Mouse (Mus musculus) stomach, embryonic 14.5 days (tissue): ENCODE data around the gene Rabac1. TPM values are rescaled to one million over a fixed set of nuclear protein-coding genes. Genes with fewer than 3 reads are reported as not detected.
A peak's percentile ranks its signal among the peaks of the same experiment; 100 is the strongest.

Source experiments
- ATAC-seq: fragments of 200-750 bp; cut with Nextera tagmentation; 2 replicates; pipeline ENCODE4 v1.8.0; 2017; ENCODE audit warnings: low read depth, moderate TSS enrichment; ENCODE audit not compliant: insufficient number of reproducible peaks, insufficient read depth, low FRiP score
- H3K27ac ChIP-seq: fragments of 300-500 bp; sonication (generic); 2 replicates; pipeline ENCODE4 v1.5.1; 2014; ENCODE audit warnings: mild to moderate bottlenecking, low read length, moderate library complexity, mixed read lengths
- H3K27me3 ChIP-seq: fragments of 300-500 bp; sonication (generic); 2 replicates; pipeline ENCODE4 v1.6.1; 2014; ENCODE audit warnings: low read length, control low read depth, mixed read lengths; ENCODE audit not compliant: control insufficient read depth, insufficient read depth
- H3K36me3 ChIP-seq: fragments of 300-500 bp; sonication (generic); 2 replicates; pipeline ENCODE4 v1.6.1; 2014; ENCODE audit warnings: mild to moderate bottlenecking, control low read depth, low read length, moderate library complexity, mixed read lengths; ENCODE audit not compliant: control insufficient read depth, insufficient read depth
- H3K4me1 ChIP-seq: fragments of 300-500 bp; sonication (generic); 2 replicates; pipeline ENCODE4 v1.6.1; 2014; ENCODE audit warnings: low read length, control low read depth, mixed read lengths; ENCODE audit not compliant: control insufficient read depth, insufficient read depth
- H3K4me2 ChIP-seq: fragments of 300-500 bp; sonication (generic); replicated peaks from 2 replicates; pipeline ENCODE4 v1.6.1; 2014; ENCODE audit warnings: low read depth, low read length, control low read depth
- H3K4me3 ChIP-seq: fragments of 300-500 bp; sonication (generic); 2 replicates; pipeline ENCODE4 v1.5.1; 2014; ENCODE audit warnings: low read depth, low read length, control low read depth
- H3K9ac ChIP-seq: fragments of 300-500 bp; sonication (generic); replicated peaks from 2 replicates; pipeline ENCODE4 v1.6.1; 2014; ENCODE audit warnings: low read depth, mild to moderate bottlenecking, control low read depth, low read length, moderate library complexity, mixed read lengths
- H3K9me3 ChIP-seq: fragments of 300-500 bp; sonication (generic); 2 replicates; pipeline ENCODE4 v1.6.1; 2016; ENCODE audit warnings: low read depth, low read length, control low read depth; ENCODE audit not compliant: control insufficient read depth
- WGBS: fragments of 180-500 bp; shearing (Covaris S2); extraction: QIAGEN DNeasy Blood & Tissue Kit; methylation state at CpG from one replicate; pipeline ENCODE4 v1.1.7; 2014; 5-methylcytosine and 5-hydroxymethylcytosine counted together
- polyA plus RNA-seq: library from polyadenylated mRNA; unstranded; fragments of >200 nt; fragmentation: Nextera tagmentation; extraction: Ambion mirVana; gene quantifications from 2 replicates; pipeline ENCODE4 v1.2.1, GENCODE M21; 2014

Gene Rabac1
- polyA plus RNA-seq, 1 experiment from 2014 or later: 198 TPM

DNA sequence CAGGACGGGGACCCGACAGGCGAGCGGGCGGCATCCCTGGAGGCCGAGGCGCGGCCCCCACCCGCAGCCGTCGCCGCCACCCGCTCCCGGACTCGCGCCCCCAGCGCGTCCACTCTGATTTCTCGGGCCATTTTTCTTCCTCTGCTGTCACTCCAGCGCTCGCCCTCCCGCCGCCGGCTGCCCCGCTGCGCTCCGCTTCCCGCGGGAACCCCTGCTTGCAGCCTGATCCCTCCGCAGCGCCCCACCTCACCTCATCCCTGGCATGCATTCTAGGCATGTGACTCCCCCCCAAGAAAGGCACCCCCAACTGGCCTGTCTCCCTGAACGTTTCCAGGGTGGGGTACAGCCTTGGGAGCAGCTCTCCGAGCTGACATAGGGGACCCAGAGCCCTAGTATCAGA lies 17.3 kb downstream of the Rabac1 start:
- Histone ChIP-seq H3K4me2 (peak overlapping the region; percentile 64), H3K36me3 (no peaks in the 10 kb centered on the region), H3K27ac (no peak overlapping the region), H3K9ac (no peak overlapping the region), H3K9me3 (no peaks in the 10 kb centered on the region), H3K4me3 (peak overlapping the region; percentile 36), H3K27me3 (peaks cover 48% of the 10 kb centered on the region), H3K4me1 (peaks cover 10% of the 10 kb centered on the region; the same call in 1 of the 2 replicates)
- 7% methylated on average over 19 of the region's 33 CpGs for WGBS
- no peak for ATAC-seq

DNA sequence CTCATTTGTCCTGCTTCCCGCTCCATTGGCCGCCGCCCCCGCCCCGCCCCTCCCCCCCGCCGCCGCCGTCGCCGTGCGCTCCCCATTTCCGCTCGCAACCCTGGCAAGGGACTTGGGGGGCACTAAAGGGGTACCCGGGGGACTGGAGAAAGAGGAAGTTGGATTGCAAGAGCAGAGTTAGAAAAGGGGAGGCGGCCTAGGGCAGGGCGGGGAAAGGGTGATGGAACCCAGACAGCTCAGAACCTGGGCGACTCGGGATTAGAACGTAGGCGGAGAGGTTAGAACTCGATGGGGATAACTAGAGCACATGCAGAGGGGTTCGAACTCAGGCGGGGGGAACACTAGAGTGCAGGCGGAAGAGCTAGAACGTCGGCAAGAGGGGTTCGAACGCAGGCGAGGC lies 18.1 kb downstream of the Rabac1 start:
- Histone ChIP-seq H3K9me3 (no peaks in the 10 kb centered on the region), H3K4me3 (peak overlapping the region; percentile 36), H3K27ac (no peak overlapping the region), H3K4me2 (peak overlapping the region; percentile 64), H3K4me1 (peaks cover 10% of the 10 kb centered on the region; the same call in 1 of the 2 replicates), H3K36me3 (no peaks in the 10 kb centered on the region), H3K9ac (peak overlapping the region; percentile 28; the same call in 1 of the 2 replicates), H3K27me3 (peaks cover 56% of the 10 kb centered on the region)
- WGBS: 2% methylated on average over 30 of the region's 30 CpGs
- no peak for ATAC-seq

DNA sequence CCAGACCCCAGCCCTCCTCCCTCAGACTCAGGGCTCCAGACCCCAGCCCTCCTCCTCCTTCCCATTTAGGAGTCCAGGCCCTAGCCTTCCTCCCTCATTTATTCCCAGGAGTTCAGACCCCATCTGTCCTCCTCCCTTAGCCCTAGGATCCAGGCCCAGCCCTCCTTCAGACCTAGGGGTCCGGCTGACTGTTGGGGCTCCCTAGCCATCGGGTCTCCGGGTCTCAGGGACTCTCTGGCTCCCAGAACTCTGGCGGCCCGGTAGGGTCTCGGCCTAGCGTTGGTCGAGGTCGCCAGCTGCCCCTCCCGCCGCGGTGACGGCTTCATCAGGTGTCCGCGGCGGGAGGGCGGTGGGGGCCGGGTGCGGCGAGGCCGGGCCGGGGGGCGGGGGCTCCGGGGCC lies 18.6 kb downstream of the Rabac1 start:
- Histone ChIP-seq H3K9me3 (no peaks in the 10 kb centered on the region), H3K4me2 (peak overlapping the region; percentile 64), H3K27ac (no peak overlapping the region), H3K4me1 (peaks cover 10% of the 10 kb centered on the region; the same call in 1 of the 2 replicates), H3K9ac (peak overlapping the region; percentile 28; the same call in 1 of the 2 replicates), H3K4me3 (peak overlapping the region; percentile 36), H3K27me3 (peaks cover 59% of the 10 kb centered on the region), H3K36me3 (no peaks in the 10 kb centered on the region)
- ATAC-seq: no peak
- WGBS: under 1% methylated on average over 24 of the region's 24 CpGs

GRCm38 (mm10) chr7:24949958-24950623 lies 22.5 kb downstream of the Rabac1 start:
- 1% methylated on average over 8 of the region's 8 CpGs for WGBS
- H3K27ac ChIP-seq: no peak overlapping the region
- no peaks in the 10 kb centered on the region for H3K36me3 ChIP-seq
- no peak overlapping the region for H3K4me2 ChIP-seq
- no peak overlapping the region for H3K4me3 ChIP-seq
- H3K9ac ChIP-seq: no peak overlapping the region
- peaks cover 10% of the 10 kb centered on the region; the same call in 1 of the 2 replicates for H3K4me1 ChIP-seq
- ATAC-seq: peak; percentile 46; the same call in 1 of the 2 replicates
- peaks cover 85% of the 10 kb centered on the region for H3K27me3 ChIP-seq
- no peaks in the 10 kb centered on the region for H3K9me3 ChIP-seq

DNA sequence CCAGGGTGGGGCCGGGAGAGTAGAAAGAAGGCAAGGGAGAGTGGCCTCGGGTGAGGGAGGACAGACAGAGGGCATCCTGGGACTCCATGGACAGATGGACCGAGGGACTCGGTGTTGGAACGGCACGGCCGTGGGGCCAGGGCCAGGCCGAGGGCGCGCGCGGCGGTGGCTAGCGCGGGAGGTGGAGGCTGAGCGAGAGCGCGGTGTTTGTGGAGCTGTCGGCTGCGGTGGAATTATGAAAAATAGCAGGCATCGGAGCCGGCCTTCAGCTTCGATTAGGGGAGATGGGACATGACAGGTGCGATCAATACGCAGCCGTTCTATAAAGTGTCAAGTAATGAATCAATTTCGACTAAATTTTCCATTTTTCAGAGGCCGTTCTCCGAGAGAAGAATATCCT lies 23.8 kb downstream of the Rabac1 start:
- no peak overlapping the region for H3K27ac ChIP-seq
- H3K4me1 ChIP-seq: no peaks in the 10 kb centered on the region
- ATAC-seq: no peak
- 2% methylated on average over 29 of the region's 29 CpGs for WGBS
- no peak overlapping the region for H3K4me2 ChIP-seq
- no peaks in the 10 kb centered on the region for H3K36me3 ChIP-seq
- peaks cover 83% of the 10 kb centered on the region for H3K27me3 ChIP-seq
- no peak overlapping the region for H3K4me3 ChIP-seq
- no peak overlapping the region for H3K9ac ChIP-seq
- H3K9me3 ChIP-seq: no peaks in the 10 kb centered on the region

- no peaks in the 10 kb centered on the region for H3K4me1 ChIP-seq
- no peak overlapping the region for H3K27ac ChIP-seq
- H3K36me3 ChIP-seq: no peaks in the 10 kb centered on the region
- peaks cover 88% of the 10 kb centered on the region for H3K27me3 ChIP-seq
- no peak for ATAC-seq
- WGBS: 5% methylated on average over 7 of the region's 7 CpGs
- no peak overlapping the region for H3K9ac ChIP-seq
- no peaks in the 10 kb centered on the region for H3K9me3 ChIP-seq
- no peak overlapping the region for H3K4me2 ChIP-seq
- H3K4me3 ChIP-seq: no peak overlapping the region
These were observed 25.1 kb downstream of the Rabac1 start for GRCm38 (mm10) chr7:24947316-24948048.

GRCm38 (mm10) chr7:24944257-24944950 lies 28.1 kb downstream of the Rabac1 start, which contains the start of gene Gm4881:
Gene Gm4881 (minus strand): TSS chr7:24944494.
- H3K4me1 ChIP-seq: no peaks in the 10 kb centered on the region
- no peak within 1 kb of the TSS for H3K9ac ChIP-seq
- H3K4me2 ChIP-seq: peak within 1 kb of the TSS; percentile 67
- H3K36me3 ChIP-seq: no peaks in the 10 kb centered on the region
- H3K27me3 ChIP-seq: peaks cover 71% of the 10 kb centered on the region
- no peak for ATAC-seq
- under 1% methylated on average over 70 of the region's 72 CpGs for WGBS
- peak within 1 kb of the TSS; percentile 32 for H3K4me3 ChIP-seq
- no peaks in the 10 kb centered on the region for H3K9me3 ChIP-seq
- H3K27ac ChIP-seq: no peak within 1 kb of the TSS

DNA sequence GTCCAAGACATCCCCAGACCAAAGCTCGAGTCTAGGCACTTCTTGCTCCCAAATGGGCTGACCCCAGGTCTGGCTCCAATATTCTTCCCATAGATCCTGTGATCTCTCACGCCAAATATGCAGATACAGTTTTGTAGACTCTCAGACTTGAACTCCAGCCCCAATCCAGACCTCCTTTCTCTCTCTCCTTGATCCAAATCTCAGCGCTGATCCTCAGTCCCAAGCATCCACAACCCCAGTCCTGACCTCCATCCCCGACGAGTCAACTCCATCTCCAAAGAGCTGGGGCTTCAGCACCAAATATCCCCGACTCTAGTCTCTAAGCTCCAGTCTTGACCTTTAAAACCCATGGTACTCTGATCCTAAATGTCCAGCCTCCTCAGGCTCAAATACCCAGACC lies 28.9 kb downstream of the Rabac1 start:
- peaks cover 65% of the 10 kb centered on the region for H3K27me3 ChIP-seq
- no peak overlapping the region for H3K4me2 ChIP-seq
- no peak overlapping the region for H3K9ac ChIP-seq
- WGBS: 11% methylated on average over 6 of the region's 6 CpGs
- no peaks in the 10 kb centered on the region for H3K4me1 ChIP-seq
- H3K27ac ChIP-seq: no peak overlapping the region
- no peaks in the 10 kb centered on the region for H3K36me3 ChIP-seq
- no peaks in the 10 kb centered on the region for H3K9me3 ChIP-seq
- H3K4me3 ChIP-seq: no peak overlapping the region; the same call in 1 of the 2 replicates
- no peak for ATAC-seq
